Mouse (Mus musculus): ENCODE measurements around the gene Cmip. TPM values are rescaled to one million over a fixed set of nuclear protein-coding genes. Genes with fewer than 3 reads are reported as not detected.

The Cmip gene
- polyA plus RNA-seq, 1 experiment, result 17.3 TPM

GRCm38 (mm10) chr8:117257821-117258575 lies 1.1 kb downstream of the Cmip start:
- no peak for TF ChIP-seq MYOD1 (IDR thresholded peaks at IDR 0.05; ENCODE audit: control insufficient read depth, insufficient read length, low read depth)
- no peak for TF ChIP-seq CTCF (IDR thresholded peaks at IDR 0.05; ENCODE audit: control insufficient read depth, insufficient read depth, insufficient read length)
- TF ChIP-seq CEBPB (IDR thresholded peaks at IDR 0.05; ENCODE audit: low read depth), result no peak
- TF ChIP-seq MYOG (IDR thresholded peaks at IDR 0.05; ENCODE audit: control insufficient read depth, extremely low read depth, insufficient read length), result no peak
- no peak for TF ChIP-seq USF1 (IDR thresholded peaks at IDR 0.05; ENCODE audit: low read depth)
- no peak for TF ChIP-seq MAX (IDR thresholded peaks at IDR 0.05)
- no peak for TF ChIP-seq FOSL1 (IDR thresholded peaks at IDR 0.05; ENCODE audit: insufficient read depth, low read length, poor library complexity, severe bottlenecking)
- H3K36me3 ChIP-seq (ENCODE audit: control insufficient read depth, insufficient read depth), result no peaks in the 10 kb centered on the region
- peaks cover 61% of the 10 kb centered on the region for H3K79me2 ChIP-seq (ENCODE audit: control insufficient read depth, insufficient read depth)
- H3K4me3 ChIP-seq (ENCODE audit: insufficient read depth, poor library complexity, severe bottlenecking), result peak overlapping the region; percentile 59
- H3K27me3 ChIP-seq (ENCODE audit: control insufficient read depth, insufficient read depth, insufficient read length), result no peaks in the 10 kb centered on the region
- H3K79me3 ChIP-seq (ENCODE audit: low read depth), result peaks cover 49% of the 10 kb centered on the region
- peak overlapping the region; percentile 74 for H3ac ChIP-seq (ENCODE audit: control insufficient read depth, insufficient read length, low read depth)

DNA sequence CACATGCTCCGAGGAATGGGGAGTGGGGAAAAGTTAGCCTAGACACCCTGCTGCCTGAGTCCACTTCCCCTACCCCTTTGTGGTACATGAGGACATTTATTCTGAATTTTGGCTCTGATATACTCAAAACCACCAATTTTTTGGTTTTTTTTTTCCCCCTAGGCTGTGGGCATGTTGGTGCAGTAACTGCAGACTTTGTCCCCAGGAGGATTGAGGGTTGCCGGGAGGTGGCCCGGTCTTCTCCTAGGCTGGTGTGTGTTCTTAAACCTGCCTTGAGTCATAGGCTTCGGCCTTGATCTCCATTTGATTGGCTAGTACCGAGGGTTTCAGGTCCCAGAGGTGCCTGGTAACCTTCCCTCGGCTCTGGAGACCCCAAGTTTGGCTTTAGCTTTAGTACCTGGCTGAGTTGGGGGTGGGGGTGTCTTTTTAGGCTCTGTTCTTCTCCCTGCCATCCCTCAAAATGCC lies 1.7 kb downstream of the Cmip start:
- TF ChIP-seq MAX (IDR thresholded peaks at IDR 0.05) (no peak), MYOD1 (IDR thresholded peaks at IDR 0.05; ENCODE audit: control insufficient read depth, insufficient read length, low read depth) (no peak), FOSL1 (IDR thresholded peaks at IDR 0.05; ENCODE audit: insufficient read depth, low read length, poor library complexity, severe bottlenecking) (no peak), CEBPB (IDR thresholded peaks at IDR 0.05; ENCODE audit: low read depth) (no peak)
- Histone ChIP-seq H3K36me3 (ENCODE audit: control insufficient read depth, insufficient read depth) (no peaks in the 10 kb centered on the region), H3ac (ENCODE audit: control insufficient read depth, insufficient read length, low read depth) (peak overlapping the region; percentile 58), H3K79me2 (ENCODE audit: control insufficient read depth, insufficient read depth) (peaks cover 67% of the 10 kb centered on the region), H3K4me3 (ENCODE audit: insufficient read depth, poor library complexity, severe bottlenecking) (peak overlapping the region; percentile 59), H3K79me3 (ENCODE audit: low read depth) (peaks cover 54% of the 10 kb centered on the region), H3K27me3 (ENCODE audit: control insufficient read depth, insufficient read depth, insufficient read length) (no peaks in the 10 kb centered on the region)

GRCm38 (mm10) chr8:117259431-117260001 lies 2.7 kb downstream of the Cmip start:
- Histone ChIP-seq H3K79me3 (ENCODE audit: low read depth) (peaks cover 60% of the 10 kb centered on the region), H3K36me3 (ENCODE audit: control insufficient read depth, insufficient read depth) (no peaks in the 10 kb centered on the region), H3K79me2 (ENCODE audit: control insufficient read depth, insufficient read depth) (peaks cover 76% of the 10 kb centered on the region), H3ac (ENCODE audit: control insufficient read depth, insufficient read length, low read depth) (no peak overlapping the region), H3K4me3 (ENCODE audit: insufficient read depth, poor library complexity, severe bottlenecking) (no peak overlapping the region), H3K27me3 (ENCODE audit: control insufficient read depth, insufficient read depth, insufficient read length) (no peaks in the 10 kb centered on the region)
- TF ChIP-seq CTCF (IDR thresholded peaks at IDR 0.05; ENCODE audit: control insufficient read depth, insufficient read depth, insufficient read length), result no peak
- no peak for TF ChIP-seq MYOD1 (IDR thresholded peaks at IDR 0.05; ENCODE audit: control insufficient read depth, insufficient read length, low read depth)
- no peak for TF ChIP-seq FOSL1 (IDR thresholded peaks at IDR 0.05; ENCODE audit: insufficient read depth, low read length, poor library complexity, severe bottlenecking)

DNA sequence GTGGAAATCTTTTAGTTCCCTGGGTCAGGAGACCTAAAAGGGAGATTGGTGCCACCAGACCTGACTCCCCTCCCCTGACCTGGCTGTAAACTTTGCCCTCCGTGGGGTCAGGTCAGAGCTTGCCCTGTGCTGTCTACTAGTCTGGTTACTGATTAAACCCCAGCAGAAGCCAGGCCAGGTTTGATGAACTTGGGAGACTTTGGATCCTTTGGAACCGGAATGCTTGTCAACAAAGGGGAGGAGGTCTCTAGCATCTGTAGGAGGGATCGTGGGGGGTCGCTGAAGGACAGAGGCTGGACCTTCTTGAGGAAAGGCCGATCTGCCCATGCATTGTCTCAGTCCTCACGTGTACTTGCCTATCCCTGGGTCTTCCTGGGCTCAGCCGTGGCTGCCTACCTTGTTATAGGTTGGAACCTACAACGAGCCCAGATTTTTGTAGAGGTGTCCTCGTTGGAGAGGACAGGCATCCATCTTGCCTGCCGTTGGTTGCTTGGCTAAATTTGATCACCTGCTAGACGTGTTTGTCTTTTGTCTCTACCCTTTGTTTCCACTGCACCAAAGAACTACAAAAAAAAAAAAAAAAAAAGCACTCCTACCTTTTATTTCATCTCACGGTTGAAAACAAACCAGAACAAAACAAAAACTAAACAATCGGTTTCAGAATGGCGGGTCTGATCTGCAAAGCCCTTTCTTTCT lies 3.5 kb downstream of the Cmip start:
- TF ChIP-seq MYOG (IDR thresholded peaks at IDR 0.05; ENCODE audit: control insufficient read depth, extremely low read depth, insufficient read length) (no peak), FOSL1 (IDR thresholded peaks at IDR 0.05; ENCODE audit: insufficient read depth, low read length, poor library complexity, severe bottlenecking) (no peak)
- no peak overlapping the region for H3K4me3 ChIP-seq (ENCODE audit: insufficient read depth, poor library complexity, severe bottlenecking)
- H3ac ChIP-seq (ENCODE audit: control insufficient read depth, insufficient read length, low read depth), result no peak overlapping the region
- H3K79me2 ChIP-seq (ENCODE audit: control insufficient read depth, insufficient read depth), result peaks cover 85% of the 10 kb centered on the region
- no peaks in the 10 kb centered on the region for H3K27me3 ChIP-seq (ENCODE audit: control insufficient read depth, insufficient read depth, insufficient read length)
- H3K36me3 ChIP-seq (ENCODE audit: control insufficient read depth, insufficient read depth), result no peaks in the 10 kb centered on the region
- peaks cover 68% of the 10 kb centered on the region for H3K79me3 ChIP-seq (ENCODE audit: low read depth)

DNA sequence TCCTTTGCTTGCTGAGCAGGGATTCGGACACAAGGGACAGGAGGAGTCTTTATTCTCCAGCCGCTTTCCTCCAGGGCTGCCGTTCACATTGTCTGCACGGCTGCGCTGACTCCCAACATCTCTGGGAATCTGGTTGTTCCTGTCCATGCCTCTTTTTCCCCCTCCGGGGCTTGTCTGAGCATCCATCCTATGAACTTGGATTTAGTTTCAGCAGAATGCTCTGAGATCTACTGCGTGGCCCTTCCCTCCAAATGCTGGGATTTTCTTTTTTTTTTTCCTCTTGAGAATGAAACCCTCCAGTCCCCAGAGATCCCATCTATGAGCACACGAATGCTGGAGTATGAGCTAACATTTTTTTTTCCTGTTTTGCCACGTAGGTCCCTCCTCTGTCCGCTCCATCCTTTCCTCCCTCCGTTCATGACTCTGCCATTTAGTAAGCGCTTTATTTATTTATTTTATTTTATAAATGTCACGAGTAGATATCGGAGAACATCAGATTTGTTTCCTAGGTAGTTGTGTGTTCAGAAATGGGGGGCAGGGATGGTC lies 4.1 kb downstream of the Cmip start:
- TF ChIP-seq CEBPB (IDR thresholded peaks at IDR 0.05; ENCODE audit: low read depth) (no peak), MAX (IDR thresholded peaks at IDR 0.05) (no peak), FOSL1 (IDR thresholded peaks at IDR 0.05; ENCODE audit: insufficient read depth, low read length, poor library complexity, severe bottlenecking) (no peak)
- Histone ChIP-seq H3K79me3 (ENCODE audit: low read depth) (peaks cover 73% of the 10 kb centered on the region), H3ac (ENCODE audit: control insufficient read depth, insufficient read length, low read depth) (no peak overlapping the region), H3K79me2 (ENCODE audit: control insufficient read depth, insufficient read depth) (peaks cover 91% of the 10 kb centered on the region), H3K27me3 (ENCODE audit: control insufficient read depth, insufficient read depth, insufficient read length) (no peaks in the 10 kb centered on the region), H3K36me3 (ENCODE audit: control insufficient read depth, insufficient read depth) (no peaks in the 10 kb centered on the region), H3K4me3 (ENCODE audit: insufficient read depth, poor library complexity, severe bottlenecking) (no peak overlapping the region)

GRCm38 (mm10) chr8:117261702-117262101 lies 4.8 kb downstream of the Cmip start:
- no peak for TF ChIP-seq CEBPB (IDR thresholded peaks at IDR 0.05; ENCODE audit: low read depth)
- TF ChIP-seq MYOG (IDR thresholded peaks at IDR 0.05; ENCODE audit: control insufficient read depth, extremely low read depth, insufficient read length), result no peak
- no peak for TF ChIP-seq MYOD1 (IDR thresholded peaks at IDR 0.05; ENCODE audit: control insufficient read depth, insufficient read length, low read depth)
- no peak for TF ChIP-seq FOSL1 (IDR thresholded peaks at IDR 0.05; ENCODE audit: insufficient read depth, low read length, poor library complexity, severe bottlenecking)
- TF ChIP-seq USF1 (IDR thresholded peaks at IDR 0.05; ENCODE audit: low read depth), result no peak
- Histone ChIP-seq H3K4me3 (ENCODE audit: insufficient read depth, poor library complexity, severe bottlenecking) (no peak overlapping the region), H3K79me3 (ENCODE audit: low read depth) (peaks cover 73% of the 10 kb centered on the region), H3K27me3 (ENCODE audit: control insufficient read depth, insufficient read depth, insufficient read length) (no peaks in the 10 kb centered on the region), H3K79me2 (ENCODE audit: control insufficient read depth, insufficient read depth) (peaks cover 98% of the 10 kb centered on the region), H3K36me3 (ENCODE audit: control insufficient read depth, insufficient read depth) (no peaks in the 10 kb centered on the region), H3ac (ENCODE audit: control insufficient read depth, insufficient read length, low read depth) (no peak overlapping the region)

Measured in C2C12 (cell line).